Mouse (Mus musculus): ENCODE measurements around the gene Ablim1. TPM values are rescaled to one million over a fixed set of nuclear protein-coding genes. Genes with fewer than 3 reads are reported as not detected.

The Ablim1 gene
- polyA plus RNA-seq, 1 experiment from 2014 or later: 41.9 TPM

GRCm38 (mm10) chr19:57335135-57335534 lies 20.4 kb upstream of the Ablim1 start:
- WGBS: 52% methylated on average over 8 of the region's 8 CpGs
- Histone ChIP-seq H3K27me3 (ENCODE audit: insufficient read depth, poor library complexity, severe bottlenecking) (no peaks in the 10 kb centered on the region), H3K9me3 (no peaks in the 10 kb centered on the region), H3K36me3 (no peaks in the 10 kb centered on the region), H3K27ac (no peak overlapping the region), H3K4me3 (no peak overlapping the region), H3K4me1 (no peaks in the 10 kb centered on the region)
- DNase-seq (ENCODE audit: low spot score): no peak

DNA sequence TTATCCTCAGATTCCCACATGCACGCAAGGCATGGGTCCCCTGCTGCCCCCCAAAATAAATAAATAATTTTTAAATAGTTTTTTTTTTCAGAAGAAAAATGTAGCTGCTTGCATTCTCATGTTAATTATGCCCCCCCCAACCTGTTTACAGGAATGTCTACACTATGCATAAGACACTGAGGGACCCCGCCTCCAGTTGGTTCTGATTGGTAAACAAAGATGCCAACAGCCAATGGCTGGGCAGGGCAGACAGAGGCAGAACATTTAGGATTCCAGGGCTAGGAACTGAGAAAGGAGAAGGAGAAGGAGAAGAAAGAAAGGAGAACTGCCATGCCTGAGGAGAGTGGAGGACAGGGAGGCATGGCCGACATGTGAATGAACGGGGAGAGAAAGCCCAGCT lies 18.6 kb upstream of the Ablim1 start:
- H3K4me3 ChIP-seq: no peak overlapping the region
- no peak overlapping the region for H3K27ac ChIP-seq
- 87% methylated on average over 4 of the region's 4 CpGs for WGBS
- H3K36me3 ChIP-seq: no peaks in the 10 kb centered on the region
- DNase-seq (ENCODE audit: low spot score): no peak
- H3K27me3 ChIP-seq (ENCODE audit: insufficient read depth, poor library complexity, severe bottlenecking): no peaks in the 10 kb centered on the region
- H3K9me3 ChIP-seq: no peaks in the 10 kb centered on the region
- no peaks in the 10 kb centered on the region for H3K4me1 ChIP-seq

- no peaks in the 10 kb centered on the region for H3K9me3 ChIP-seq
- peaks cover 2% of the 10 kb centered on the region; the same call in 1 of the 2 replicates for H3K4me1 ChIP-seq
- no peak overlapping the region for H3K4me3 ChIP-seq
- H3K36me3 ChIP-seq: no peaks in the 10 kb centered on the region
- H3K27me3 ChIP-seq (ENCODE audit: insufficient read depth, poor library complexity, severe bottlenecking): no peaks in the 10 kb centered on the region
- 84% methylated on average over 6 of the region's 6 CpGs for WGBS
- H3K27ac ChIP-seq: no peak overlapping the region
- DNase-seq (ENCODE audit: low spot score): no peak
Observed at GRCm38 (mm10) chr19:57331237-57331636, 16.5 kb upstream of the Ablim1 start.

DNA sequence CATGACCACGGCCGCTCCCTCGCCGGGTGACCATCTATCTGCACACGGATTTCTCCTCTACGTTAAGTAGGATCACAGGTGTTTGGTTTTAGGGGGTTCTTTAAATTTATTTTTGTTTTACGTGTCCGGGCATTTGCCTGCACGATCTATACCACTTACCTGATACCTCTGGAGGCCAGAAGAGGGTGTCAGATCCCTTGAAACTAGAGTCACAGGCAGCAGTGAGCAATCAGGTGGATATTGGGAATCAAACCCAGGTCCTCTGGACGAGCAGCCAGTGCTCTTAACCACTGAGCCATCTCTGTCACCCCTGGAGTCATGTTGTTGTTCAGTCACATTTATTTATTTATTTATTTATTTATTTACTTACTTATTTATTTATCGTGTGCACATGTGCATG lies 15.6 kb upstream of the Ablim1 start:
- DNase-seq (ENCODE audit: low spot score): no peak
- no peaks in the 10 kb centered on the region for H3K9me3 ChIP-seq
- 72% methylated on average over 11 of the region's 11 CpGs for WGBS
- no peaks in the 10 kb centered on the region for H3K36me3 ChIP-seq
- no peaks in the 10 kb centered on the region for H3K27me3 ChIP-seq (ENCODE audit: insufficient read depth, poor library complexity, severe bottlenecking)
- no peak overlapping the region for H3K4me3 ChIP-seq
- H3K27ac ChIP-seq: no peak overlapping the region
- peaks cover 6% of the 10 kb centered on the region; the same call in 1 of the 2 replicates for H3K4me1 ChIP-seq

- WGBS: 48% methylated on average over 12 of the region's 12 CpGs
Observed at GRCm38 (mm10) chr19:57328792-57329191, 14.1 kb upstream of the Ablim1 start.

DNA sequence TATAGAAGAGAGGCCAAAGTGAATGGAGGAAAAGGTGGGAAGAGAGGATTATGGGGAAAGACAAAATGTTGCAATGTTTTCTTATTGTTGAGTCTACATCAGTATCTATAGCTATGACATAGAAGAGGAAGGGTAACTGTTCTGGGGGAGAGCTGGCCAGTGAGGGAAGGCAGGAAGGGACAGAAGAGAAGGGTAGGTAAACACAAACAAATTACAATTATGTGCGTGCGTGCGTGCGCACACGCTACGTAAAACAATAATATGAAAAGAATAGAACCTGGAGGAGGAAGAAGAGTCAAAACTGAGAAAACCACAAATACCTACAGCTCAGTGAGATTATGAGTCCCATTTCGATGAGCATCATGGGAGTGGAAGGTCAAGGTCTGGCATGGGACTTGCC lies 13.6 kb upstream of the Ablim1 start:
- Histone ChIP-seq H3K9me3 (no peaks in the 10 kb centered on the region), H3K4me1 (peaks cover 6% of the 10 kb centered on the region; the same call in 1 of the 2 replicates), H3K27ac (no peak overlapping the region), H3K27me3 (ENCODE audit: insufficient read depth, poor library complexity, severe bottlenecking) (peaks cover 14% of the 10 kb centered on the region; the same call in 1 of the 2 replicates), H3K36me3 (no peaks in the 10 kb centered on the region), H3K4me3 (no peak overlapping the region)
- 95% methylated on average over 7 of the region's 7 CpGs for WGBS
- DNase-seq (ENCODE audit: low spot score): no peak

More at GRCm38 (mm10) chr19:57328792-57329191, 14.1 kb upstream of the Ablim1 start:
- Histone ChIP-seq H3K4me3 (no peak overlapping the region), H3K9me3 (no peaks in the 10 kb centered on the region), H3K36me3 (no peaks in the 10 kb centered on the region), H3K4me1 (peaks cover 6% of the 10 kb centered on the region; the same call in 1 of the 2 replicates), H3K27ac (no peak overlapping the region), H3K27me3 (ENCODE audit: insufficient read depth, poor library complexity, severe bottlenecking) (peaks cover 10% of the 10 kb centered on the region; the same call in 1 of the 2 replicates)
- DNase-seq (ENCODE audit: low spot score): no peak

DNA sequence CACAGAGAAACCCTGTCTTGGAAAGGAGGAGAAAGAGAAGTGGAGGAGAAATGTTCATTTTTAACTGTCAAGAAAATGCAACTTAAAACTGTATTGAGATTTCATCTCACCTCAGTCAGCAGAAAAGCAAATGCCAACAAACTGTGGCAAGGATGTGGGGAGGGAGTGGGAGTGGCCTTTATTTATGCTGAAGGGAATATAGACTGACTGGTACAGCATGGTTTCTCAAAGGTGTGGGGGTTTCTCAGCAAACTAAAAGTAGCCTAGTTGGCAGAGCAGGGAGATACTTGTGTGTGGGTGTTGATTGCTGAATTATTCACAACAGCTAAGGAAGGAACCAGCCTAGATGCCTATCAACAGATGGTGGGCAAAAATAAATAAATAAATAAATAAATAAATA lies 13.0 kb upstream of the Ablim1 start:
- no peak overlapping the region for H3K27ac ChIP-seq
- H3K4me1 ChIP-seq: peaks cover 6% of the 10 kb centered on the region; the same call in 1 of the 2 replicates
- H3K9me3 ChIP-seq: no peaks in the 10 kb centered on the region
- DNase-seq (ENCODE audit: low spot score): no peak
- H3K4me3 ChIP-seq: no peak overlapping the region
- H3K27me3 ChIP-seq (ENCODE audit: insufficient read depth, poor library complexity, severe bottlenecking): peaks cover 14% of the 10 kb centered on the region; the same call in 1 of the 2 replicates
- no peaks in the 10 kb centered on the region for H3K36me3 ChIP-seq

- H3K27ac ChIP-seq: 0 out of 2 replicates have a peak overlapping the region, but pooled peaks have one; percentile 42
- no peaks in the 10 kb centered on the region for H3K36me3 ChIP-seq
- H3K4me3 ChIP-seq: no peak overlapping the region
- H3K27me3 ChIP-seq (ENCODE audit: insufficient read depth, poor library complexity, severe bottlenecking): peaks cover 14% of the 10 kb centered on the region; the same call in 1 of the 2 replicates
- peaks cover 6% of the 10 kb centered on the region; the same call in 1 of the 2 replicates for H3K4me1 ChIP-seq
- no peak for DNase-seq (ENCODE audit: low spot score)
- no peaks in the 10 kb centered on the region for H3K9me3 ChIP-seq
- WGBS: 24% methylated on average over 7 of the region's 7 CpGs
Observed at GRCm38 (mm10) chr19:57325748-57326300, 11.1 kb upstream of the Ablim1 start.

- no peak for DNase-seq (ENCODE audit: low spot score)
- no peaks in the 10 kb centered on the region for H3K9me3 ChIP-seq
- 83% methylated on average over 8 of the region's 8 CpGs for WGBS
- peaks cover 14% of the 10 kb centered on the region; the same call in 1 of the 2 replicates for H3K27me3 ChIP-seq (ENCODE audit: insufficient read depth, poor library complexity, severe bottlenecking)
- peaks cover 6% of the 10 kb centered on the region; the same call in 1 of the 2 replicates for H3K4me1 ChIP-seq
- no peak overlapping the region for H3K4me3 ChIP-seq
- no peaks in the 10 kb centered on the region for H3K36me3 ChIP-seq
- H3K27ac ChIP-seq: no peak overlapping the region
Observed at GRCm38 (mm10) chr19:57323087-57323486, 8.4 kb upstream of the Ablim1 start.

DNA sequence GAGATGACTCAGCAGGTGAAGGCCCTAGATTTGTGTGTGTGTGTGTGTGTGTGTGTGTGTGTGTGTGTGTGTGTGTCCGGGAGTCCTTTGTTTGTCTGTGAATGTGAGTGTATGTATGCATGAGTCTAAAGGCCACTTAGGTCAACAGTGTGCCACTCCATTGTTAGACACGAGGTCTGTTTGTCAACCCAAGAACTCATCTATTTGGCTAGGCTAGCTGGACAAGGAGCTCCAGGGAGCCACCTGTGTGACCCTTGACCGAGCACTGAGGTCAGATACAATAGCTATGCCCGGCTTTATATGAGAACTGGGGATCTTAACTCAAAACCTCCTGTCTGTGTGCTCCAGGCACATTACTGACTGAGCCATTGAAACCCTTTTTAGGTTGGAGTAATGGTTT lies 7.8 kb upstream of the Ablim1 start:
- peaks cover 14% of the 10 kb centered on the region; the same call in 1 of the 2 replicates for H3K27me3 ChIP-seq (ENCODE audit: insufficient read depth, poor library complexity, severe bottlenecking)
- WGBS: 85% methylated on average over 4 of the region's 4 CpGs
- H3K36me3 ChIP-seq: no peaks in the 10 kb centered on the region
- H3K4me1 ChIP-seq: peaks cover 6% of the 10 kb centered on the region; the same call in 1 of the 2 replicates
- H3K27ac ChIP-seq: no peak overlapping the region
- no peaks in the 10 kb centered on the region for H3K9me3 ChIP-seq
- H3K4me3 ChIP-seq: no peak overlapping the region
- DNase-seq (ENCODE audit: low spot score): no peak

DNA sequence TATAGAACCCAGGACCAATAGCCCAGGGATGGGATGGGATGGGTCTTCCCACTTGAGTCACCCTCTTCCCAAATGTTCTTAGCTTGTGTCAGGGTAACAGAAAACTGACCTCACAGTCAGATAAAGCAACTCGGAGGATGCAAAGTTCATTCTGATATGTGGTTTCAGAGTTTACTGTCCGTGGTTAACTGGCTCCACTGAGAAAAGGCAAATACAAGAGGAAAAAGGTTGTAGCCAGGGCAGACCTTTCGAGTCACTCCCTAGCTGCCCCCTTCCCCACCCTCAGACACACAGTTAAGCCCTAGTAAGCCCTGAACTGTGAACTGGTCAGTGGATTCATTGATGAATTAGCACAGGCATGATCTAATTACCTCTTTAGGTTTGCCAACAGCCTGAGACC lies 7.1 kb upstream of the Ablim1 start:
- Histone ChIP-seq H3K4me3 (no peak overlapping the region), H3K27me3 (ENCODE audit: insufficient read depth, poor library complexity, severe bottlenecking) (peaks cover 14% of the 10 kb centered on the region; the same call in 1 of the 2 replicates), H3K36me3 (no peaks in the 10 kb centered on the region), H3K27ac (no peak overlapping the region), H3K9me3 (no peaks in the 10 kb centered on the region), H3K4me1 (peaks cover 6% of the 10 kb centered on the region; the same call in 1 of the 2 replicates)
- WGBS: 72% methylated on average over 3 of the region's 3 CpGs
- no peak for DNase-seq (ENCODE audit: low spot score)

DNA sequence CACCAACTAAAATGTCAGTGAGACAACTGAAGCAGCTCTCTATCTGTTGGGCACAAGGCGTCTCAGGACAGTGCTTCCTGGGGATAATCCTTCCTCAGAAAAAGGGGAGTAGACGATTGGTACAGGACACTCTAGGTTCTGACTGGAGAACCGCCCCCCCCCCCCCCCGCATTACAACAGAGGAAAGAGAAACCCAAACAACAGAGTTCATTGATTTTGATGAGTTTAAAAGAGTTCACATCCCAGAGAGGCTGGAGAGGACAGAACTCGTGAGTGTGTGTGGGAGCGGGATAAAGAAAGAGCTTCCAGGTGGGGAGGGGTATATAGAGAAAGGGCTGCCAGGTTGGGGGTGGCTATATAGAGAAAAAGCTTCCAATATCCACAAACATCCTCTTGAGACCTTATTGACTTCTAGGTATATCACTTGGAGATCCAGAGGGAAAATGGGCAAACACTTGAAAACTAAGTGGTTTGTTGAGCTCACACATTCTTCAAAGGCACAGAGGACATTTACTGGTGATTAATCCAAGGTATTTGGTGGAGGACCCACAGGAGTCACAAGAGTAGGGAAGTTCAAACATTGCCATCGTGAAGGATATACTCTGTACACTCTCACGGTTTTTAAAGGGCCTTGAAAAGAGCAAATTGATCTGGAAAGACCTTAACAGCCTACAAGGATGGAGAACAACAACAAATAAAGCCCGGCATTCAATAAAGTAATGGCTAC lies 6.1 kb upstream of the Ablim1 start:
- no peaks in the 10 kb centered on the region for H3K9me3 ChIP-seq
- no peak overlapping the region for H3K4me3 ChIP-seq
- 79% methylated on average over 9 of the region's 9 CpGs for WGBS
- H3K27me3 ChIP-seq (ENCODE audit: insufficient read depth, poor library complexity, severe bottlenecking): peaks cover 20% of the 10 kb centered on the region
- no peak for DNase-seq (ENCODE audit: low spot score)
- H3K36me3 ChIP-seq: no peaks in the 10 kb centered on the region
- no peak overlapping the region for H3K27ac ChIP-seq
- H3K4me1 ChIP-seq: peaks cover under 1% of the 10 kb centered on the region; the same call in 1 of the 2 replicates

DNA sequence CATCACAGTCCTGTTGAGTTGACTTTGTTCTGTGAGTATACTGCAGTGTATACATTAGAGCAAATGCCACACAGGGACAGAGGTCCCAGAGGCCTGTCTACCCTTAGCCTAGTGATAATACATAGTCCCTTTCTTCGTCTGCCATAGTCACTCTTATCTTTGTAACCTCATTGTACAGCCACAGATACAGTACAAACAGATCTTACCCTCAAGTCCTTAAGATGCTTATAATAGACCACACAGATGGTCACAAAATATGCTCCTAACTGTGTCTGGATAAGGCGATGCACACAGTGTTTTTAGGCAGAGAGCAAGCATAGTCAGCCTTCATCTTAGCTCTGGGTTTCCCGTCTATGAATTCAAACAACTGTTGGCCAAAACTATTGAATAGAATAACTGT lies 1.9 kb upstream of the Ablim1 start:
- Histone ChIP-seq H3K36me3 (no peaks in the 10 kb centered on the region), H3K27me3 (ENCODE audit: insufficient read depth, poor library complexity, severe bottlenecking) (peaks cover 44% of the 10 kb centered on the region), H3K27ac (no peak overlapping the region), H3K4me3 (no peak overlapping the region), H3K9me3 (no peaks in the 10 kb centered on the region), H3K4me1 (peaks cover 14% of the 10 kb centered on the region)
- no peak for DNase-seq (ENCODE audit: low spot score)
- 63% methylated on average over 3 of the region's 3 CpGs for WGBS
